Mouse (Mus musculus) liver, adult 2 months (tissue): ENCODE measurements around the gene Flna. TPM values are rescaled to one million over a fixed set of nuclear protein-coding genes. Genes with fewer than 3 reads are reported as not detected.

Source experiments
- DNase-seq: peaks from one replicate; pipeline ENCODE4 v3.0.0-alpha.2; 2011; ENCODE audit warnings: low read depth, low spot score; ENCODE audit errors: extremely low read depth
- H3K27ac ChIP-seq: fragments of 200-500 bp; replicated peaks from 2 replicates; pipeline ENCODE4 v1.5.1; 2012; ENCODE audit warnings: low read depth, mild to moderate bottlenecking, control low read depth, inconsistent platforms, low read length; ENCODE audit not compliant: insufficient read depth
- H3K27me3 ChIP-seq: fragments of 200-500 bp; 2 replicates; pipeline ENCODE4 v1.6.1; 2012; ENCODE audit warnings: mild to moderate bottlenecking, moderate library complexity, low read length, inconsistent platforms; ENCODE audit not compliant: control insufficient read depth, insufficient read depth
- H3K36me3 ChIP-seq: fragments of 200-500 bp; 2 replicates; pipeline ENCODE4 v1.6.1; 2012; ENCODE audit warnings: low read length, inconsistent platforms; ENCODE audit not compliant: control insufficient read depth, insufficient read depth
- H3K4me1 ChIP-seq: fragments of 200-500 bp; 2 replicates; pipeline ENCODE4 v1.6.1; 2011; ENCODE audit warnings: low read length; ENCODE audit not compliant: control insufficient read depth, insufficient read depth
- H3K4me3 ChIP-seq: fragments of 200-500 bp; 2 replicates; pipeline ENCODE4 v1.5.1; 2011; ENCODE audit warnings: low read depth, mild to moderate bottlenecking, control low read depth, low read length, moderate library complexity; ENCODE audit not compliant: insufficient read depth
- H3K79me2 ChIP-seq: fragments of 200-500 bp; 2 replicates; pipeline ENCODE4 v1.6.1; 2012; ENCODE audit warnings: inconsistent platforms, mild to moderate bottlenecking, low read length, moderate library complexity; ENCODE audit not compliant: control insufficient read depth, insufficient read depth
- H3K9ac ChIP-seq: fragments of 200-500 bp; 2 replicates; pipeline ENCODE4 v1.6.1; 2012; ENCODE audit warnings: low read depth, mild to moderate bottlenecking, control low read depth, inconsistent platforms, low read length
- CTCF ChIP-seq: fragments of 200-500 bp; IDR thresholded peaks from 2 replicates; pipeline ENCODE4 v1.5.1; 2011; ENCODE audit warnings: low read depth, low read length, control low read depth
- POLR2A ChIP-seq: fragments of 200-500 bp; IDR thresholded peaks from 2 replicates; pipeline ENCODE4 v1.6.1; 2011; ENCODE audit warnings: low read length, control low read depth; ENCODE audit not compliant: insufficient read depth; ENCODE audit errors: extremely low read depth
- WGBS: fragments of 180-500 bp; shearing (Covaris S2); methylation state at CpG from one replicate; pipeline ENCODE4 v1.1.7; 2018; 5-methylcytosine and 5-hydroxymethylcytosine counted together
- polyA plus RNA-seq: library from polyadenylated mRNA; depleted of rRNA; stranded (reverse); fragments of >200 nt; gene quantifications from 2 replicates; pipeline ENCODE4 v1.2.3, GENCODE M21; 2012; rRNA removed
- total RNA-seq: library from RNA; depleted of rRNA; stranded (reverse); fragments of >200 nt; gene quantifications from 2 replicates; pipeline ENCODE4 v1.2.3, GENCODE M21; 2014; rRNA removed

Flna gene
- total and polyA plus RNA-seq, 2 experiments = 24.4 to 34.8 TPM

DNA sequence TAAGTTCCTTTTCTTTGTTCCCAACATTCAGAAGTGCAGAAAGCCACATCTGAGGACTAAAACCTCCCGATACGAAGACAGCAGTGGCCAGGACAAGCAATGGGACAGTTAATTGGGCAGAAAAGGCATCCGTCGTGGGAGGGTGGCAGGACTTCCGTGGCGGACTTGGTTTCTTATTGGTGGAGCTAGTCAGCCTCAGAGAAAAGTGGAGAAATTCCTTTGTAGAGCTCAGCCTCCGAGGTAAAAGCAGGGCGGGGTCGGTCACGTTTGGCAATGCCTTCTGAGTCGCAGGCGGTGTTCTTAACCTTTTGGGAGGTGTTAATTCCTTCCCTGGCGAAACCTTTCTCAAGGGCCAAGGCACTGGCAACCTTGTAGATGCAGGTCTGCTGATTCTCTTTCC lies 30.2 kb downstream of the Flna start:
- no peak overlapping the region for H3K4me3 ChIP-seq
- H3K79me2 ChIP-seq = no peaks in the 10 kb centered on the region
- H3K27me3 ChIP-seq = no peaks in the 10 kb centered on the region
- H3K27ac ChIP-seq = no peak overlapping the region
- H3K36me3 ChIP-seq = no peaks in the 10 kb centered on the region
- DNase-seq = no peak
- no peak overlapping the region for H3K9ac ChIP-seq
- H3K4me1 ChIP-seq = no peaks in the 10 kb centered on the region
- WGBS = 61% methylated on average over 13 of the region's 13 CpGs
- TF ChIP-seq CTCF (no peak), POLR2A (no peak)

DNA sequence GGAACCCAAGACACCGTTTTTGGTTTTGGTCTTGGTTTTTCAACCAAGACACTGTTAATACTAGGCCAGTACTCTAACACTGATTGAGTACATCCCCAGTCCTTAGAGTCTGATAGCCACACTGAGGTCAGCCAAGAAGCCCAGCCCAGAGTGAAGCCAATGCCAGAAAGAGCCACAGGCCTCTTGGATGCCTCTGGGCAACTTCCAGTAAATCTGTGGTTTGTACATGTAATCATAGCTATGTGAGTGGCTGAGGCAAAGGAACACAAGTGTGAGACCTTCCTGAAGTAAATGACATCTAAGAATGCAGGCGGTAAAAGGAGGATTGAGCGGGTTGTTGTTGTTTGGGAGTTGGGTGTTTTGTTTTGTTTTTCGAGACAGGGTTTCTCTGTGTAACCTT lies 31.1 kb downstream of the Flna start:
- no peaks in the 10 kb centered on the region for H3K36me3 ChIP-seq
- no peak for TF ChIP-seq POLR2A
- TF ChIP-seq CTCF = no peak
- no peak for DNase-seq
- no peak overlapping the region for H3K4me3 ChIP-seq
- H3K27me3 ChIP-seq = no peaks in the 10 kb centered on the region
- WGBS = 90% methylated on average over 4 of the region's 4 CpGs
- no peaks in the 10 kb centered on the region for H3K79me2 ChIP-seq
- no peaks in the 10 kb centered on the region for H3K4me1 ChIP-seq
- H3K9ac ChIP-seq = no peak overlapping the region
- no peak overlapping the region for H3K27ac ChIP-seq

DNA sequence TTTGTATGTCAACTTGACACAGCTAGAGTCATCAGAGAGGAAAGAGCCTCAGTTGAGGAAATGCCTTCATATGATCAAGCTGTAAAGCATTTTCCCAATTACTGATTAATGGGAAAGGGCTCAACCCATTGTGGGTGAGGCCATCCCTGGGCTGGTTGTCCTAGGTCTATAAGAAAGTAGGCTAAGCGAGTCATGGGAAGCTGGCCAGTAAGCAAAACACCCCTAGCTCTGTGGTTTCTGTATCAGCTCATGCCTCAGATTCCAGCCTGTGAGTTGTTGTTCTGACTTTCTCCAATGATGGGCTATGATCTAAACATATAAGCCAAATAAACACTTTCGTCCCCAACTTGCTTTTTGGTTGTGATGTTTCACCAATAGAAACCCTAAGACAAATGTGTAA lies 46.1 kb downstream of the Flna start:
- no peaks in the 10 kb centered on the region for H3K36me3 ChIP-seq
- DNase-seq = no peak
- no peaks in the 10 kb centered on the region for H3K79me2 ChIP-seq
- no peaks in the 10 kb centered on the region for H3K4me1 ChIP-seq
- H3K4me3 ChIP-seq = no peak overlapping the region
- 78% methylated on average over 2 of the region's 2 CpGs for WGBS
- no peaks in the 10 kb centered on the region for H3K27me3 ChIP-seq
- TF ChIP-seq POLR2A (no peak), CTCF (no peak)
- H3K9ac ChIP-seq = no peak overlapping the region
- H3K27ac ChIP-seq = no peak overlapping the region

DNA sequence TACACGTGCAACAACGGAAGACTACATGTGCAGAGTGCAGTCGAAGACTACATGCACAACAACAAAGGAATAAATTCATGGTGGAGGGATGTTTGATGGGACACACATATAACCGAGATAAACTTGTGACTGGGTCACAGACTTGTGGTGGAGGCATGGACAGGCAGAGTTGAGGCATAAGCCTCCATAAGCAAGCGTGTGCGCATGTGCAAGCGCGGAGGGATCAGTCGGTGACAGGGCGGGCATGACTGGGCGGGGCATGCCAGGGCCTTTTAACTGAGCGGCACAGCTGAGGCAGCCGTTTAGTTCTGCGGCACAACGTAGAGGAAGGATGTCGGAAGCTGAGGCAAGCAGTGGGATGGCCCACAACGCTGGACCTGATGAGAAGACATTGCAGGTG lies 72.7 kb downstream of the Flna start, which contains the start of gene Tktl1:
Gene Tktl1, plus strand, starts transcription at position 301 of the 400 bp plus-strand sequence.
- no peak for TF ChIP-seq POLR2A
- TF ChIP-seq CTCF = no peak
- no peaks in the 10 kb centered on the region for H3K27me3 ChIP-seq
- no peaks in the 10 kb centered on the region for H3K4me1 ChIP-seq
- no peak within 1 kb of the TSS for H3K27ac ChIP-seq
- no peak within 1 kb of the TSS for H3K4me3 ChIP-seq
- 89% methylated on average over 17 of the region's 17 CpGs for WGBS
- no peaks in the 10 kb centered on the region for H3K36me3 ChIP-seq
- H3K9ac ChIP-seq = no peak within 1 kb of the TSS
- DNase-seq = no peak
- H3K79me2 ChIP-seq = no peaks in the 10 kb centered on the region

Other genes starting within 250 kb of the Flna start
- gene Irak1, start 225.9 kb downstream of the Flna start, total RNA-seq = 17.0 and 26.4 TPM in 2 replicates
- 84.7 and 86.7 TPM in 2 replicates for gene Irak1, start 225.9 kb downstream of the Flna start, polyA plus RNA-seq
- not detected in 2 replicates for gene Opn1mw, start 122.4 kb downstream of the Flna start, total RNA-seq
- gene Opn1mw, start 122.4 kb downstream of the Flna start, polyA plus RNA-seq = not detected in 2 replicates
- gene Mecp2, start 114.5 kb downstream of the Flna start, total RNA-seq = 5.4 and 5.8 TPM in 2 replicates
- gene Mecp2, start 114.5 kb downstream of the Flna start, polyA plus RNA-seq = 1.9 and 2.0 TPM in 2 replicates
- gene Tex28, start 82.0 kb downstream of the Flna start, total RNA-seq = not detected in 2 replicates
- not detected in 2 replicates for gene Tex28, start 82.0 kb downstream of the Flna start, polyA plus RNA-seq
- under 0.01 TPM in 1 of 2 replicates, not detected in the other for gene Tktl1, start 72.6 kb downstream of the Flna start, total RNA-seq
- gene Tktl1, start 72.6 kb downstream of the Flna start, polyA plus RNA-seq = not detected in 2 replicates
- gene Emd, start 4.9 kb upstream of the Flna start, total RNA-seq = 10.2 and 10.3 TPM in 2 replicates
- 32.4 and 38.8 TPM in 2 replicates for gene Emd, start 4.9 kb upstream of the Flna start, polyA plus RNA-seq
- 1,181 and 1,274 TPM in 2 replicates for gene Rpl10, start 21.0 kb upstream of the Flna start, total RNA-seq
- gene Rpl10, start 21.0 kb upstream of the Flna start, polyA plus RNA-seq = 968 and 1,030 TPM in 2 replicates
- 29.7 and 37.2 TPM in 2 replicates for gene Taz, start 32.1 kb upstream of the Flna start, total RNA-seq
- 48.8 and 53.9 TPM in 2 replicates for gene Taz, start 32.1 kb upstream of the Flna start, polyA plus RNA-seq
- gene Dnase1l1, start 32.5 kb upstream of the Flna start, total RNA-seq = 3.5 and 6.1 TPM in 2 replicates
- 4.9 and 5.5 TPM in 2 replicates for gene Dnase1l1, start 32.5 kb upstream of the Flna start, polyA plus RNA-seq
- 53.1 and 67.8 TPM in 2 replicates for gene Atp6ap1, start 47.3 kb upstream of the Flna start, total RNA-seq
- 150 and 152 TPM in 2 replicates for gene Atp6ap1, start 47.3 kb upstream of the Flna start, polyA plus RNA-seq
- gene Gdi1, start 55.2 kb upstream of the Flna start, total RNA-seq = 54.7 and 55.5 TPM in 2 replicates
- gene Gdi1, start 55.2 kb upstream of the Flna start, polyA plus RNA-seq = 43.6 and 72.5 TPM in 2 replicates
- 8.1 and 10.3 TPM in 2 replicates for gene Fam50a, start 63.2 kb upstream of the Flna start, total RNA-seq
- 6.3 and 7.3 TPM in 2 replicates for gene Fam50a, start 63.2 kb upstream of the Flna start, polyA plus RNA-seq
- 0.34 and 0.46 TPM in 2 replicates for gene Plxna3, start 79.2 kb upstream of the Flna start, total RNA-seq
- gene Plxna3, start 79.2 kb upstream of the Flna start, polyA plus RNA-seq = 0.95 and 1.8 TPM in 2 replicates
- gene Lage3, start 103.8 kb upstream of the Flna start, total RNA-seq = 28.7 and 32.2 TPM in 2 replicates
- gene Lage3, start 103.8 kb upstream of the Flna start, polyA plus RNA-seq = 35.3 and 38.2 TPM in 2 replicates
- gene Ubl4a, start 123.4 kb upstream of the Flna start, total RNA-seq = 14.0 and 17.0 TPM in 2 replicates
- 29.2 and 33.6 TPM in 2 replicates for gene Ubl4a, start 123.4 kb upstream of the Flna start, polyA plus RNA-seq
- 2.8 and 3.2 TPM in 2 replicates for gene Slc10a3, start 123.5 kb upstream of the Flna start, total RNA-seq
- gene Slc10a3, start 123.5 kb upstream of the Flna start, polyA plus RNA-seq = 6.3 and 8.4 TPM in 2 replicates
- gene Fam3a, start 143.5 kb upstream of the Flna start, total RNA-seq = 5.8 and 8.1 TPM in 2 replicates
- 22.7 and 24.1 TPM in 2 replicates for gene Fam3a, start 143.5 kb upstream of the Flna start, polyA plus RNA-seq
- gene Ikbkg, start 143.5 kb upstream of the Flna start, total RNA-seq = 50.5 and 68.5 TPM in 2 replicates
- 24.3 and 32.8 TPM in 2 replicates for gene Ikbkg, start 143.5 kb upstream of the Flna start, polyA plus RNA-seq
- gene G6pdx, start 179.4 kb upstream of the Flna start, total RNA-seq = 3.2 and 4.0 TPM in 2 replicates
- gene G6pdx, start 179.4 kb upstream of the Flna start, polyA plus RNA-seq = 2.0 and 3.8 TPM in 2 replicates
- gene Gm6880, start 231.6 kb upstream of the Flna start, total RNA-seq = not detected in 2 replicates
- gene Gm6880, start 231.6 kb upstream of the Flna start, polyA plus RNA-seq = not detected in 2 replicates